Mouse (Mus musculus): ENCODE results near the gene 1110065P20Rik. TPM values are rescaled to one million over a fixed set of nuclear protein-coding genes. Genes with fewer than 3 reads are reported as not detected.
A peak's percentile ranks its signal among the peaks of the same experiment; 100 is the strongest.

The 1110065P20Rik gene
- total RNA-seq, 2 experiments from 2014 or later: 22.1 to 22.7 TPM

- intact Hi-C loops (cut with DNase I): loop anchor here (1.0 to 2.0 kb wide), 2 partner anchors 45 to 133 kb away; partner anchors contain the start of genes Mtf1 and Sf3a3
- peak; percentile 77 to 84 for DNase-seq
These were observed 3.4 kb downstream of the 1110065P20Rik start for GRCm38 (mm10) chr4:124847573-124847972.

- intact Hi-C loops (cut with DNase I): no loop called here
- DNase-seq: peak in 1 of 2 experiments; percentile 20
These were observed 7.5 kb downstream of the 1110065P20Rik start for GRCm38 (mm10) chr4:124843493-124843892.

- intact Hi-C loops (cut with DNase I): no loop called here
- no peak for DNase-seq
These were observed 10.0 kb downstream of the 1110065P20Rik start for GRCm38 (mm10) chr4:124840998-124841397.

- DNase-seq: no peak
- intact Hi-C loops (cut with DNase I): no loop called here
These were observed 12.8 kb downstream of the 1110065P20Rik start for GRCm38 (mm10) chr4:124838035-124838700.

GRCm38 (mm10) chr4:124832796-124833195, 18.2 kb downstream of the 1110065P20Rik start:
- intact Hi-C loops (cut with DNase I): no loop called here

GRCm38 (mm10) chr4:124829671-124830070, 21.3 kb downstream of the 1110065P20Rik start:
- DNase-seq: no peak
- intact Hi-C loops (cut with DNase I): no loop called here

More at GRCm38 (mm10) chr4:124832796-124833195, 18.2 kb downstream of the 1110065P20Rik start:
- no peak for DNase-seq

GRCm38 (mm10) chr4:124825371-124825965, 25.5 kb downstream of the 1110065P20Rik start:
- DNase-seq: no peak
- intact Hi-C loops (cut with DNase I): no loop called here

GRCm38 (mm10) chr4:124824967-124825366, 26.0 kb downstream of the 1110065P20Rik start:
- intact Hi-C loops (cut with DNase I): no loop called here

GRCm38 (mm10) chr4:124818832-124819231, 32.2 kb downstream of the 1110065P20Rik start:
- intact Hi-C loops (cut with DNase I): no loop called here
- no peak for DNase-seq

More at GRCm38 (mm10) chr4:124824967-124825366, 26.0 kb downstream of the 1110065P20Rik start:
- no peak for DNase-seq

- intact Hi-C loops (cut with DNase I): no loop called here
- peak; percentile 26 to 40 for DNase-seq
These were observed 33.2 kb downstream of the 1110065P20Rik start for GRCm38 (mm10) chr4:124817803-124818202.

GRCm38 (mm10) chr4:124815901-124816300, 35.1 kb downstream of the 1110065P20Rik start:
- intact Hi-C loops (cut with DNase I): no loop called here
- peak; percentile 12 to 14 for DNase-seq

- no peak for DNase-seq
- intact Hi-C loops (cut with DNase I): no loop called here
These were observed 39.5 kb downstream of the 1110065P20Rik start for GRCm38 (mm10) chr4:124811347-124811975.

GRCm38 (mm10) chr4:124810056-124810455, 40.9 kb downstream of the 1110065P20Rik start:
- DNase-seq: no peak
- intact Hi-C loops (cut with DNase I): no loop called here

GRCm38 (mm10) chr4:124809136-124809883, 41.7 kb downstream of the 1110065P20Rik start:
- DNase-seq: no peak
- intact Hi-C loops (cut with DNase I): no loop called here

GRCm38 (mm10) chr4:124808511-124808910, 42.5 kb downstream of the 1110065P20Rik start:
- no peak for DNase-seq
- intact Hi-C loops (cut with DNase I): no loop called here

- DNase-seq: no peak
- intact Hi-C loops (cut with DNase I): no loop called here
These were observed 47.6 kb downstream of the 1110065P20Rik start for GRCm38 (mm10) chr4:124803406-124803805.

GRCm38 (mm10) chr4:124802309-124803260, 48.4 kb downstream of the 1110065P20Rik start:
- intact Hi-C loops (cut with DNase I): loop anchor here (1.0 kb wide), 2 partner anchors 45 to 88 kb away; partner anchors contain the start of gene Sf3a3
- peak; percentile 96 to 97 for DNase-seq

GRCm38 (mm10) chr4:124801552-124802308, 49.3 kb downstream of the 1110065P20Rik start, which contains the start of gene Mtf1:
TSS of gene Mtf1 (plus strand) at chr4:124802104.
- peak; percentile 85 to 91 for DNase-seq
- intact Hi-C loops (cut with DNase I): loop anchor here (1.0 kb wide), 2 partner anchors 46 to 87 kb away; partner anchors contain the start of gene Sf3a3

All from heart, postnatal 36 days (tissue).